ENCODE assay signal across 12 mouse cellular contexts in the genomic region with DNA sequence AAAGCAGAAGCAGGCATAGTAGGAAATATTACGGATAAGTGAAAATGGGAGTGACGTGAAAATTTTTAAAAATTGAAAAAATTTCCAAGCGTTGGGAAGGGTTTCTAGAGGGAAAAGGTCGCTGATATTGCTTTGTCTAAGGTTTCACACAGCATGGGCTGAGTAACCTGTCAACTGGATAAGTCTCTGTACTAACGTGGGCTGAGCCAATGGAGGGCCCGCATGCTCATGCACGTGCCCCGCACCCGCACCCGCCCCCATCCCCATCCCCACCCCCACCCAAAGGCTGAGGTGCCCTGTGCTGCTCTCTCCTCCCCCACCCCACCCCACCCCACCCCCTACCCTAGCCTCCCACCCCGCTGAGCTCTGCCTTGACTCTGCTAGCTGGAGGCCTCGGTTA. TPM values are rescaled to one million over a fixed set of nuclear protein-coding genes. Genes with fewer than 3 reads are reported as not detected.
"Had no signal": no experiment of that assay in that cellular context is flagged by ENCODE, and none has a peak within 500 bp of the region (broad histone marks: within the 10 kb centered on the region; RNA-seq: fewer than 3 reads in every experiment).

No protein-coding gene starts in this region.

- H3K4me1 ChIP-seq: megakaryocyte, embryonic 14.5 days; midbrain, embryonic 13.5 days; midbrain, embryonic 15.5 days; neural tube, embryonic 12.5 days had no signal

- H3K4me2 ChIP-seq: midbrain, embryonic 11.5 days; midbrain, embryonic 13.5 days; midbrain, embryonic 15.5 days; neural tube, embryonic 12.5 days had no signal

- DNase-seq: lung, adult 2 months; right cerebral cortex, postnatal 14 days; spleen, adult 18-20 months; thymus, adult 18-20 months; thymus, postnatal 14 days; thymus, postnatal 36 days had no signal

- ATAC-seq: midbrain, embryonic 13.5 days; midbrain, embryonic 15.5 days had no signal

- H3K9ac ChIP-seq: midbrain, embryonic 13.5 days; midbrain, embryonic 15.5 days; neural tube, embryonic 12.5 days had no signal

- H3K27ac ChIP-seq: macrophage; midbrain, embryonic 13.5 days; midbrain, embryonic 15.5 days; neural tube, embryonic 12.5 days had no signal

- H3K36me3 ChIP-seq: midbrain, embryonic 13.5 days; midbrain, embryonic 15.5 days; neural tube, embryonic 12.5 days had no signal

- H3K27me3 ChIP-seq: midbrain, embryonic 13.5 days; midbrain, embryonic 15.5 days; neural tube, embryonic 12.5 days had no signal

- H3K4me3 ChIP-seq: megakaryocyte, embryonic 14.5 days; midbrain, embryonic 13.5 days; midbrain, embryonic 15.5 days; neural tube, embryonic 12.5 days had no signal

- H3K9me3 ChIP-seq: megakaryocyte, embryonic 14.5 days; midbrain, embryonic 13.5 days; midbrain, embryonic 15.5 days; neural tube, embryonic 12.5 days had no signal

RNA-seq across cellular contexts. Expression of a gene that starts 42.4 kb away (rescaled TPM):
- polyA plus RNA-seq: macrophage had no signal
